Mouse (Mus musculus) forebrain, embryonic 15.5 days (tissue): ENCODE data around the gene Glud1. TPM values are rescaled to one million over a fixed set of nuclear protein-coding genes. Genes with fewer than 3 reads are reported as not detected.

Source experiments
- ATAC-seq: fragments of 200-750 bp; cut with Nextera tagmentation; replicated peaks from 2 replicates; pipeline ENCODE4 v1.8.0; 2017; ENCODE audit warnings: mild to moderate bottlenecking, moderate TSS enrichment, moderate library complexity
- H3K27ac ChIP-seq: fragments of 300-500 bp; sonication (generic); replicated peaks from 2 replicates; pipeline ENCODE4 v1.5.1; 2015; ENCODE audit warnings: mild to moderate bottlenecking, inconsistent platforms
- H3K27me3 ChIP-seq: fragments of 300-500 bp; sonication (generic); 2 replicates; pipeline ENCODE4 v1.6.1; 2015; ENCODE audit warnings: inconsistent platforms
- H3K36me3 ChIP-seq: fragments of 300-500 bp; sonication (generic); 2 replicates; pipeline ENCODE4 v1.6.1; 2015; ENCODE audit warnings: mild to moderate bottlenecking, inconsistent platforms
- H3K4me1 ChIP-seq: fragments of 300-500 bp; sonication (generic); 2 replicates; pipeline ENCODE4 v1.6.1; 2015; ENCODE audit warnings: inconsistent platforms
- H3K4me2 ChIP-seq: fragments of 300-500 bp; sonication (generic); replicated peaks from 2 replicates; pipeline ENCODE4 v1.6.1; 2015; ENCODE audit warnings: mild to moderate bottlenecking, inconsistent platforms
- H3K4me3 ChIP-seq: fragments of 300-500 bp; sonication (generic); 2 replicates; pipeline ENCODE4 v1.5.1; 2015; ENCODE audit warnings: mild to moderate bottlenecking, inconsistent platforms
- H3K9ac ChIP-seq: fragments of 300-500 bp; sonication (generic); replicated peaks from 2 replicates; pipeline ENCODE4 v1.6.1; 2015; ENCODE audit warnings: mild to moderate bottlenecking, inconsistent platforms
- H3K9me3 ChIP-seq: fragments of 300-500 bp; sonication (generic); 2 replicates; pipeline ENCODE4 v1.6.1; 2016; ENCODE audit warnings: inconsistent platforms
- WGBS: fragments of 180-500 bp; shearing (Covaris S2); methylation state at CpG from one replicate; pipeline ENCODE4 v1.1.7; 2015; ENCODE audit warnings: mixed read lengths; 5-methylcytosine and 5-hydroxymethylcytosine counted together
- polyA plus RNA-seq: library from polyadenylated mRNA; unstranded; fragments of >200 nt; fragmentation: Nextera tagmentation; extraction: Ambion mirVana; gene quantifications from 2 replicates; pipeline ENCODE4 v1.2.1, GENCODE M21; 2015

Gene Glud1
- polyA plus RNA-seq, 1 experiment from 2014 or later, result 100 TPM

GRCm38 (mm10) chr14:34296350-34296749 is 14.2 kb upstream of the Glud1 start:
- Histone ChIP-seq H3K9ac (no peak overlapping the region), H3K27me3 (no peaks in the 10 kb centered on the region), H3K27ac (no peak overlapping the region), H3K4me3 (no peak overlapping the region), H3K9me3 (no peaks in the 10 kb centered on the region), H3K4me2 (no peak overlapping the region), H3K36me3 (no peaks in the 10 kb centered on the region), H3K4me1 (no peaks in the 10 kb centered on the region)
- WGBS, result 88% methylated on average over 7 of the region's 7 CpGs
- no peak for ATAC-seq

GRCm38 (mm10) chr14:34297038-34297437 is 13.5 kb upstream of the Glud1 start:
- H3K4me3 ChIP-seq, result no peak overlapping the region
- no peaks in the 10 kb centered on the region for H3K36me3 ChIP-seq
- no peak overlapping the region for H3K9ac ChIP-seq
- no peaks in the 10 kb centered on the region for H3K27me3 ChIP-seq
- no peak overlapping the region for H3K4me2 ChIP-seq
- no peak for ATAC-seq
- WGBS, result 80% methylated on average over 4 of the region's 4 CpGs
- no peaks in the 10 kb centered on the region for H3K9me3 ChIP-seq
- H3K4me1 ChIP-seq, result no peaks in the 10 kb centered on the region
- no peak overlapping the region for H3K27ac ChIP-seq

- Histone ChIP-seq H3K4me3 (no peak overlapping the region), H3K27me3 (no peaks in the 10 kb centered on the region), H3K36me3 (no peaks in the 10 kb centered on the region), H3K4me2 (no peak overlapping the region), H3K27ac (no peak overlapping the region), H3K9me3 (no peaks in the 10 kb centered on the region), H3K4me1 (no peaks in the 10 kb centered on the region), H3K9ac (no peak overlapping the region)
- WGBS, result 61% methylated on average over 2 of the region's 2 CpGs
- no peak for ATAC-seq
Observed at GRCm38 (mm10) chr14:34297634-34298033, 12.9 kb upstream of the Glud1 start.

- H3K36me3 ChIP-seq, result no peaks in the 10 kb centered on the region
- no peaks in the 10 kb centered on the region for H3K4me1 ChIP-seq
- no peak overlapping the region for H3K4me3 ChIP-seq
- WGBS, result 84% methylated on average over 11 of the region's 11 CpGs
- ATAC-seq, result no peak
- H3K4me2 ChIP-seq, result no peak overlapping the region
- no peak overlapping the region for H3K9ac ChIP-seq
- H3K27ac ChIP-seq, result no peak overlapping the region
- H3K9me3 ChIP-seq, result no peaks in the 10 kb centered on the region
- H3K27me3 ChIP-seq, result no peaks in the 10 kb centered on the region
Observed at GRCm38 (mm10) chr14:34298871-34299700, 11.4 kb upstream of the Glud1 start.

- Histone ChIP-seq H3K9ac (no peak overlapping the region), H3K4me3 (no peak overlapping the region), H3K36me3 (no peaks in the 10 kb centered on the region), H3K27ac (no peak overlapping the region), H3K4me1 (no peaks in the 10 kb centered on the region), H3K9me3 (no peaks in the 10 kb centered on the region), H3K27me3 (no peaks in the 10 kb centered on the region), H3K4me2 (no peak overlapping the region)
- ATAC-seq, result no peak
- 88% methylated on average over 5 of the region's 5 CpGs for WGBS
Observed at GRCm38 (mm10) chr14:34302681-34303242, 7.8 kb upstream of the Glud1 start.

GRCm38 (mm10) chr14:34303265-34303680 is 7.3 kb upstream of the Glud1 start:
- H3K4me1 ChIP-seq, result no peaks in the 10 kb centered on the region
- no peak overlapping the region for H3K9ac ChIP-seq
- no peaks in the 10 kb centered on the region for H3K9me3 ChIP-seq
- no peak for ATAC-seq
- H3K36me3 ChIP-seq, result no peaks in the 10 kb centered on the region
- no peak overlapping the region for H3K27ac ChIP-seq
- no peak overlapping the region for H3K4me3 ChIP-seq
- no peaks in the 10 kb centered on the region for H3K27me3 ChIP-seq
- 45% methylated on average over 5 of the region's 5 CpGs for WGBS
- no peak overlapping the region for H3K4me2 ChIP-seq

GRCm38 (mm10) chr14:34309266-34309665 is 1.3 kb upstream of the Glud1 start:
- Histone ChIP-seq H3K9me3 (no peaks in the 10 kb centered on the region), H3K9ac (no peak overlapping the region), H3K36me3 (no peaks in the 10 kb centered on the region), H3K4me3 (no peak overlapping the region), H3K4me2 (no peak overlapping the region), H3K4me1 (peaks cover 22% of the 10 kb centered on the region), H3K27ac (no peak overlapping the region), H3K27me3 (no peaks in the 10 kb centered on the region)
- WGBS, result 90% methylated on average over 4 of the region's 4 CpGs
- no peak for ATAC-seq

GRCm38 (mm10) chr14:34309907-34310233 is 657 bp upstream of the Glud1 start:
- H3K9ac ChIP-seq, result peak overlapping the region; percentile 86
- H3K27me3 ChIP-seq, result no peaks in the 10 kb centered on the region
- H3K4me1 ChIP-seq, result peaks cover 27% of the 10 kb centered on the region
- 10% methylated on average over 5 of the region's 5 CpGs for WGBS
- peak overlapping the region; percentile 78 for H3K4me3 ChIP-seq
- H3K4me2 ChIP-seq, result peak overlapping the region; percentile 51
- ATAC-seq, result no peak
- H3K27ac ChIP-seq, result peak overlapping the region; percentile 91
- H3K9me3 ChIP-seq, result no peaks in the 10 kb centered on the region
- H3K36me3 ChIP-seq, result no peaks in the 10 kb centered on the region

GRCm38 (mm10) chr14:34311021-34311631 is 599 bp downstream of the Glud1 start:
- Histone ChIP-seq H3K27ac (peak overlapping the region; percentile 91), H3K9me3 (no peaks in the 10 kb centered on the region), H3K4me3 (peak overlapping the region; percentile 78), H3K27me3 (no peaks in the 10 kb centered on the region), H3K4me2 (peak overlapping the region; percentile 51), H3K9ac (peak overlapping the region; percentile 86), H3K4me1 (peaks cover 33% of the 10 kb centered on the region), H3K36me3 (no peaks in the 10 kb centered on the region)
- under 1% methylated on average over 47 of the region's 47 CpGs for WGBS
- ATAC-seq, result peak; percentile 39

- H3K27ac ChIP-seq, result no peak overlapping the region
- peak overlapping the region; percentile 86 for H3K9ac ChIP-seq
- no peaks in the 10 kb centered on the region for H3K9me3 ChIP-seq
- H3K4me3 ChIP-seq, result peak overlapping the region; percentile 78
- ATAC-seq, result no peak
- no peaks in the 10 kb centered on the region for H3K27me3 ChIP-seq
- WGBS, result 3% methylated on average over 4 of the region's 4 CpGs
- H3K36me3 ChIP-seq, result no peaks in the 10 kb centered on the region
- peak overlapping the region; percentile 51 for H3K4me2 ChIP-seq
- H3K4me1 ChIP-seq, result peaks cover 33% of the 10 kb centered on the region
Observed at GRCm38 (mm10) chr14:34311691-34312090, 1.2 kb downstream of the Glud1 start.

GRCm38 (mm10) chr14:34312339-34313048 is 2.0 kb downstream of the Glud1 start:
- H3K27me3 ChIP-seq, result no peaks in the 10 kb centered on the region
- 22% methylated on average over 5 of the region's 6 CpGs for WGBS
- 0 out of 2 replicates have a peak, but pooled peaks cover 3% of the 10 kb centered on the region for H3K36me3 ChIP-seq
- peaks cover 33% of the 10 kb centered on the region for H3K4me1 ChIP-seq
- no peak overlapping the region for H3K27ac ChIP-seq
- ATAC-seq, result no peak
- peak overlapping the region; percentile 78 for H3K4me3 ChIP-seq
- H3K9me3 ChIP-seq, result no peaks in the 10 kb centered on the region
- peak overlapping the region; percentile 51 for H3K4me2 ChIP-seq
- H3K9ac ChIP-seq, result peak overlapping the region; percentile 86

- Histone ChIP-seq H3K9me3 (no peaks in the 10 kb centered on the region), H3K9ac (no peak overlapping the region), H3K36me3 (0 out of 2 replicates have a peak, but pooled peaks cover 3% of the 10 kb centered on the region), H3K27me3 (no peaks in the 10 kb centered on the region), H3K27ac (no peak overlapping the region), H3K4me1 (peaks cover 33% of the 10 kb centered on the region), H3K4me3 (no peak overlapping the region), H3K4me2 (no peak overlapping the region; the same call in 1 of the 2 replicates)
- WGBS, result 86% methylated on average over 3 of the region's 3 CpGs
- ATAC-seq, result no peak
Observed at GRCm38 (mm10) chr14:34313612-34314011, 3.1 kb downstream of the Glud1 start.
